Mouse (Mus musculus) cerebellum, adult 2 months (tissue): Measurements from ENCODE around the gene Dand5.

ENCODE experiments used
- CTCF ChIP-seq: fragments of 200-500 bp; IDR thresholded peaks from 2 replicates; pipeline ENCODE4 v1.5.1; 2011; ENCODE audit warnings: low read depth, mild to moderate bottlenecking, control low read depth, low read length, moderate library complexity, borderline replicate concordance; ENCODE audit not compliant: insufficient read depth
- POLR2A ChIP-seq: fragments of 200-500 bp; IDR thresholded peaks from 2 replicates; pipeline ENCODE4 v1.6.1; 2011; ENCODE audit warnings: low read length, control low read depth, borderline replicate concordance; ENCODE audit not compliant: insufficient read depth

GRCm38 (mm10) chr8:84839411-84839810 is 16.8 kb upstream of the Dand5 start:
- TF ChIP-seq POLR2A (no peak), CTCF (no peak)
